Mouse (Mus musculus) spleen, postnatal 10 days (tissue): ENCODE data around the gene Rasal1.

Experiments
- DNase-seq, 2 experiments: peaks; one replicate each; pipeline ENCODE4 v3.0.0; 2021 to 2022; ENCODE audit warnings: low spot score in 2 of 2

Rasal1 gene

GRCm38 (mm10) chr5:120653873-120654272 lies 5.3 kb downstream of the Rasal1 start:
- no peak for DNase-seq

- DNase-seq: no peak
These were observed 7.7 kb downstream of the Rasal1 start for GRCm38 (mm10) chr5:120656281-120656751.

- DNase-seq: no peak
These were observed 12.2 kb downstream of the Rasal1 start for GRCm38 (mm10) chr5:120660816-120661215.

GRCm38 (mm10) chr5:120664888-120665287 lies 16.3 kb downstream of the Rasal1 start:
- DNase-seq: no peak

GRCm38 (mm10) chr5:120668761-120669160 lies 20.1 kb downstream of the Rasal1 start:
- no peak for DNase-seq

- no peak for DNase-seq
These were observed 21.5 kb downstream of the Rasal1 start for GRCm38 (mm10) chr5:120670132-120670531.

GRCm38 (mm10) chr5:120671865-120672264 lies 23.3 kb downstream of the Rasal1 start:
- no peak for DNase-seq

GRCm38 (mm10) chr5:120673626-120674025 lies 25.0 kb downstream of the Rasal1 start:
- peak; percentile 56 to 81 for DNase-seq

- DNase-seq: peak in 1 of 2 experiments; percentile 40
These were observed 25.9 kb downstream of the Rasal1 start for GRCm38 (mm10) chr5:120674229-120675145.

GRCm38 (mm10) chr5:120677516-120677915 lies 28.9 kb downstream of the Rasal1 start:
- peak in 1 of 2 experiments; percentile 52 for DNase-seq

- peak in 1 of 2 experiments; percentile 63 for DNase-seq
These were observed 31.3 kb downstream of the Rasal1 start for GRCm38 (mm10) chr5:120679676-120680555.

- DNase-seq: no peak
These were observed 32.3 kb downstream of the Rasal1 start for GRCm38 (mm10) chr5:120680918-120681317.

- peak in 1 of 2 experiments; percentile 46 for DNase-seq
These were observed 34.6 kb downstream of the Rasal1 start for GRCm38 (mm10) chr5:120682982-120683771.

GRCm38 (mm10) chr5:120685678-120686077 lies 37.1 kb downstream of the Rasal1 start:
- DNase-seq: peak in 1 of 2 experiments; percentile 53

- no peak for DNase-seq
These were observed 38.3 kb downstream of the Rasal1 start for GRCm38 (mm10) chr5:120686749-120687483.

- no peak for DNase-seq
These were observed 38.9 kb downstream of the Rasal1 start for GRCm38 (mm10) chr5:120687484-120687851.

- peak in 1 of 2 experiments; percentile 45 for DNase-seq
These were observed 39.3 kb downstream of the Rasal1 start for GRCm38 (mm10) chr5:120687897-120688296.

- peak in 1 of 2 experiments; percentile 47 for DNase-seq
These were observed 39.8 kb downstream of the Rasal1 start for GRCm38 (mm10) chr5:120688434-120688833.

- DNase-seq: peak in 1 of 2 experiments; percentile 46
These were observed 41.8 kb downstream of the Rasal1 start for GRCm38 (mm10) chr5:120690417-120690816.

- no peak for DNase-seq
These were observed 43.4 kb downstream of the Rasal1 start for GRCm38 (mm10) chr5:120692034-120692433.
